Mouse (Mus musculus) embryonic facial prominence, embryonic 14.5 days (tissue): ENCODE data around the gene Aldh1a2. TPM values are rescaled to one million over a fixed set of nuclear protein-coding genes. Genes with fewer than 3 reads are reported as not detected.

ENCODE experiments used
- ATAC-seq: fragments of 200-750 bp; cut with Nextera tagmentation; 2 replicates; pipeline ENCODE4 v1.8.0; 2017; ENCODE audit warnings: low read depth, moderate number of reproducible peaks, moderate TSS enrichment
- DNase-seq: peaks from one replicate; pipeline ENCODE4 v3.0.0-alpha.2; 2015; ENCODE audit warnings: low spot score
- H3K27ac ChIP-seq: fragments of 300-500 bp; sonication (generic); replicated peaks from 2 replicates; pipeline ENCODE4 v1.5.1; 2014; ENCODE audit warnings: low read depth, mild to moderate bottlenecking, low read length, moderate library complexity
- H3K27me3 ChIP-seq: fragments of 300-500 bp; sonication (generic); replicated peaks from 2 replicates; pipeline ENCODE4 v1.6.1; 2014; ENCODE audit warnings: low read length; ENCODE audit not compliant: control insufficient read depth, insufficient read depth
- H3K36me3 ChIP-seq: fragments of 300-500 bp; sonication (generic); 2 replicates; pipeline ENCODE4 v1.6.1; 2014; ENCODE audit warnings: low read length, mixed read lengths; ENCODE audit not compliant: control insufficient read depth, insufficient read depth
- H3K4me1 ChIP-seq: fragments of 300-500 bp; sonication (generic); 2 replicates; pipeline ENCODE4 v1.6.1; 2014; ENCODE audit warnings: antibody characterized with exemption, low read length; ENCODE audit not compliant: control insufficient read depth, insufficient read depth
- H3K4me2 ChIP-seq: fragments of 300-500 bp; sonication (generic); 2 replicates; pipeline ENCODE4 v1.6.1; 2014; ENCODE audit warnings: low read depth, mild to moderate bottlenecking, low read length, moderate library complexity, mixed read lengths
- H3K4me3 ChIP-seq: fragments of 300-500 bp; sonication (generic); 2 replicates; pipeline ENCODE4 v1.5.1; 2014; ENCODE audit warnings: low read depth, mild to moderate bottlenecking, low read length
- H3K9ac ChIP-seq: fragments of 300-500 bp; sonication (generic); 2 replicates; pipeline ENCODE4 v1.6.1; 2014; ENCODE audit warnings: low read depth, mild to moderate bottlenecking, low read length, moderate library complexity, mixed read lengths
- H3K9me3 ChIP-seq: fragments of 300-500 bp; sonication (generic); 2 replicates; pipeline ENCODE4 v1.6.1; 2016; ENCODE audit warnings: low read length; ENCODE audit not compliant: control insufficient read depth
- WGBS: fragments of 180-500 bp; shearing (Covaris S2); extraction: QIAGEN DNeasy Blood & Tissue Kit; methylation state at CpG from one replicate; pipeline ENCODE4 v1.1.7; 2014; 5-methylcytosine and 5-hydroxymethylcytosine counted together
- polyA plus RNA-seq: library from polyadenylated mRNA; unstranded; fragments of >200 nt; fragmentation: Nextera tagmentation; extraction: Ambion mirVana; gene quantifications from 2 replicates; pipeline ENCODE4 v1.2.1, GENCODE M21; 2014

Gene Aldh1a2
- polyA plus RNA-seq, 1 experiment from 2014 or later, result 41.3 TPM

DNA sequence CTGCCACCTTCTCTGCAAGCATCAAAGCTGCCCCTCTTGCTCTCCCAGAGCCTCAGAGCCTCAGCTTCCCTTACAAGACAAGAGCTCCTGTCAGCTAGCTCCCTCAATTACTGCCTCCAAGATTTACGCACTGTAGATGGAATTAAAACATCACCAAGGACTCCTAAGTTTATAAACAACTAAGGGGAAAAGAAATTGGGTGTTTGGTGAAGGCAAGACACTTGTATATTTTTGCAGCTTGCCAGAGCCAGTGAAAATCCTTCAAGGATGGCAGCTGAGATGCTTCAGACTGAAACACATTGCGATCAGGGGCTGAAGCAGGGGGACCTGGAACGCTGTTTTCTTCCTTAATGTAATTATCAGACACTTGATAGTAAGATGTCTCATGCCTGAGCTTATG is 47.1 kb downstream of the Aldh1a2 start:
- 0 out of 2 replicates have a peak, but pooled peaks cover 4% of the 10 kb centered on the region for H3K4me1 ChIP-seq
- no peaks in the 10 kb centered on the region for H3K27me3 ChIP-seq

GRCm38 (mm10) chr9:71269711-71270110 is 54.1 kb downstream of the Aldh1a2 start:
- ATAC-seq (no peak), DNase-seq (peak; percentile 71)
- 55% methylated on average over 5 of the region's 5 CpGs for WGBS
- Histone ChIP-seq H3K36me3 (no peaks in the 10 kb centered on the region), H3K27me3 (no peaks in the 10 kb centered on the region), H3K4me2 (no peak overlapping the region), H3K9me3 (0 out of 2 replicates have a peak, but pooled peaks cover 4% of the 10 kb centered on the region), H3K9ac (no peak overlapping the region), H3K27ac (peak overlapping the region; percentile 33; the same call in 1 of the 2 replicates), H3K4me1 (peaks cover 7% of the 10 kb centered on the region; the same call in 1 of the 2 replicates), H3K4me3 (no peak overlapping the region)

More for the DNA sequence above, 47.1 kb downstream of the Aldh1a2 start:
- H3K9me3 ChIP-seq, result no peaks in the 10 kb centered on the region
- H3K36me3 ChIP-seq, result no peaks in the 10 kb centered on the region
- ATAC-seq, result no peak
- no peak overlapping the region for H3K4me2 ChIP-seq
- H3K27ac ChIP-seq, result no peak overlapping the region
- no peak for DNase-seq
- H3K9ac ChIP-seq, result no peak overlapping the region
- H3K4me3 ChIP-seq, result no peak overlapping the region
- 66% methylated on average over 3 of the region's 3 CpGs for WGBS

- H3K9ac ChIP-seq, result no peak overlapping the region
- no peak overlapping the region for H3K4me3 ChIP-seq
- H3K4me1 ChIP-seq, result peaks cover 7% of the 10 kb centered on the region; the same call in 1 of the 2 replicates
- ATAC-seq, result no peak
- 0 out of 2 replicates have a peak, but pooled peaks cover 4% of the 10 kb centered on the region for H3K9me3 ChIP-seq
- no peaks in the 10 kb centered on the region for H3K27me3 ChIP-seq
- no peak overlapping the region for H3K4me2 ChIP-seq
- 73% methylated on average over 3 of the region's 3 CpGs for WGBS
- no peak for DNase-seq
- H3K27ac ChIP-seq, result peak overlapping the region; percentile 33; the same call in 1 of the 2 replicates
- no peaks in the 10 kb centered on the region for H3K36me3 ChIP-seq
Measured at GRCm38 (mm10) chr9:71270205-71270604, 54.6 kb downstream of the Aldh1a2 start.

DNA sequence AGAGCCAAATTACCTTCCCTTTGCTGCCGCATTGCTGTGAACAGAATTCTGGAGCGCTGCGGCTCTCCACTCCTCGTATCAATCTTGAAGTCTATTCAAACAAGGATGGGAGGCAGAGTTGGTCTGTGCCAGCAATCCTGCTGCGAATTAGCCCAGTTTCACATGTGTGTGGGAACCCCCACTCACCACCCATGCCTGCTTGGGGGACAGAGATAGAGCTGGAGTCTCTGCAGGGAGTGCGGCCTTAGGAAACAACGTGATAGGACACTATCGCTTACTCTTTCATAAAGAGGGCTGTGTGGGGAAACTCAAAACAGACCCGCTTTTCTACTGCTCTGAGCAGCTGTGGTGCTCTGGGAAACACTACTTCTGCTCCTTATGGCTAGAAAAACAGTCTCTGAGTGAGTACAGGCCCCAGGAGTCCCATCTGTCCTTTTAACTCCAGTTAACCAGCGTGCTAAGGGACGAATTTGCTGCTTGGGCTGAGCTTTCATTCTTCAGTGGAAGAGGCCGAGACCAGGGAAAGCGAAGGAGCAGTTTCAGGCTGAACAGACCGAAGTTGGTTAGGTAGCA is 60.6 kb downstream of the Aldh1a2 start:
- no peaks in the 10 kb centered on the region for H3K27me3 ChIP-seq
- peaks cover 8% of the 10 kb centered on the region; the same call in 1 of the 2 replicates for H3K4me1 ChIP-seq
- 41% methylated on average over 14 of the region's 14 CpGs for WGBS
- peak overlapping the region; percentile 19; the same call in 1 of the 2 replicates for H3K4me2 ChIP-seq
- H3K9me3 ChIP-seq, result 0 out of 2 replicates have a peak, but pooled peaks cover 4% of the 10 kb centered on the region
- ATAC-seq (0 out of 2 replicates have a peak, but pooled peaks have one; percentile 18), DNase-seq (peak; percentile 23)
- H3K4me3 ChIP-seq, result no peak overlapping the region
- peak overlapping the region; percentile 46; the same call in 1 of the 2 replicates for H3K27ac ChIP-seq
- H3K9ac ChIP-seq, result no peak overlapping the region
- no peaks in the 10 kb centered on the region for H3K36me3 ChIP-seq

- Histone ChIP-seq H3K27ac (no peak overlapping the region), H3K4me3 (no peak overlapping the region), H3K27me3 (no peaks in the 10 kb centered on the region), H3K4me1 (peaks cover 8% of the 10 kb centered on the region; the same call in 1 of the 2 replicates), H3K4me2 (no peak overlapping the region), H3K36me3 (no peaks in the 10 kb centered on the region), H3K9me3 (no peaks in the 10 kb centered on the region), H3K9ac (no peak overlapping the region)
- whole genome bisulfite sequencing, result 86% methylated on average over 4 of the region's 4 CpGs
- DNase-seq (no peak), ATAC-seq (no peak)
Measured at GRCm38 (mm10) chr9:71278741-71279140, 63.2 kb downstream of the Aldh1a2 start.

GRCm38 (mm10) chr9:71283156-71283555 is 67.6 kb downstream of the Aldh1a2 start:
- H3K4me1 ChIP-seq, result no peaks in the 10 kb centered on the region
- H3K27ac ChIP-seq, result no peak overlapping the region
- no peaks in the 10 kb centered on the region for H3K9me3 ChIP-seq
- H3K9ac ChIP-seq, result no peak overlapping the region
- ATAC-seq (no peak), DNase-seq (no peak)
- 86% methylated on average over 7 of the region's 7 CpGs for WGBS
- no peaks in the 10 kb centered on the region for H3K27me3 ChIP-seq
- H3K4me3 ChIP-seq, result no peak overlapping the region
- no peak overlapping the region for H3K4me2 ChIP-seq
- no peaks in the 10 kb centered on the region for H3K36me3 ChIP-seq

DNA sequence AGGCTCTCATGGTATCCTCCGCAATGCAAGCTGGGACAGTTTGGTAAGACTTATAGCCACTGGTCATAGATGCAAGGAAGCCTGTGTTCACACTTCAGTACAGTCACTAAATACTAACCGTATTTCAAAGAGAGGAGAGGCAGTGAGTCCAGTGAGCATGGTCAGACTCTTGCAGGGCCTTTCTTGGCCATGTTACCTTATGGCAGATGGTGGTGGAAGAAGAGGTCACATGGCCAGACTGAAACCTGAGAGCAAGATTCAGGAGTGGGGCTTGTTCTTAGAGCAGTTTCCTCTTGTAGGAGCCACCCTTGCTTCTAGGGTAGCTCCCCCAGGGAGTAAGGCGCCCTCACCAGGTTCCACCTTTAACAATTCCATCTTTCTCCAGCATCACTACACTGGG is 69.6 kb downstream of the Aldh1a2 start:
- H3K4me1 ChIP-seq, result no peaks in the 10 kb centered on the region
- DNase-seq (no peak), ATAC-seq (no peak)
- no peaks in the 10 kb centered on the region for H3K27me3 ChIP-seq
- no peak overlapping the region for H3K9ac ChIP-seq
- no peak overlapping the region for H3K27ac ChIP-seq
- H3K4me3 ChIP-seq, result no peak overlapping the region
- no peaks in the 10 kb centered on the region for H3K9me3 ChIP-seq
- WGBS, result 94% methylated on average over 3 of the region's 3 CpGs
- H3K36me3 ChIP-seq, result no peaks in the 10 kb centered on the region
- H3K4me2 ChIP-seq, result no peak overlapping the region

DNA sequence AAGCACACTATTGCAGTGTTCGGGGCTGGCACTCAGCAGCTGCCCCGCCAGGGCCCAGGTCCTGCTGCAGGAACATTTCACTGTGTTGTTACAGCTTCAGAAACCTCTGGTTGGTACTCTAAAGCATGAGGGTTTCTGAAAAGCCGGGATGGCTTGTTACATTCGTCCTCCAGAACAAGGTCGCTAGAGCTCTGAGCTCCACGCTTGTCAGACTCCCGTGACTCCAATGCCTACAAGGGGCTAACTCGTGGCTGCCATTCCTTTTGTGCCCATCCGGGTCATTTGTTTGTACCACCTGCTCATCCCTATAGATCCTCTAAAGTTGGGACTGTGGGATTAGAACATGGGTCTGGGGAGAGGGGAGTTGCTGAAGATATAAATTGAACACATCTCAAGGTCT is 70.8 kb downstream of the Aldh1a2 start:
- no peak for ATAC-seq
- WGBS, result 91% methylated on average over 9 of the region's 9 CpGs
- H3K27me3 ChIP-seq, result no peaks in the 10 kb centered on the region

DNA sequence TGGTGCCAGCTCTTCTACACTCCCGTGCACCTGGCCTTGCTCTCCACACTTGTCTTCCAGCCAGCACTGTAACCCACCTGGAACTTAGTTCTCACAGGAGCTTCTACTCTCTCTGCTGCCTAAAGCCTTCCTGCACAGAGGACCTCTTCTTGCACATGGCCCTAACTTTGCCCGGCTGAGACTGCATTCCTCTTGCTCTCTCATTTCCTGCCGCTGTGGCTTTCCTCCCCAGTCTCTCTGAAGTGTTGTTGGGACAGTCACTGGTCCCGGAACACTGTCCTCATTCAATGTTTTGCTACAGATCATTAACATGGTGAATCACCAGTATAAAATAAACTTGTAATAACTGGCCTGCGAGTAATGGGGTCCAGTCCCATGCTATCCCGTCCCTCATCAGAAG is 73.1 kb downstream of the Aldh1a2 start:
- Histone ChIP-seq H3K9ac (no peak overlapping the region), H3K4me3 (no peak overlapping the region), H3K36me3 (no peaks in the 10 kb centered on the region), H3K9me3 (no peaks in the 10 kb centered on the region), H3K27ac (no peak overlapping the region), H3K4me1 (no peaks in the 10 kb centered on the region), H3K4me2 (no peak overlapping the region), H3K27me3 (no peaks in the 10 kb centered on the region)
- 64% methylated on average over 6 of the region's 6 CpGs for WGBS
- DNase-seq (no peak), ATAC-seq (no peak)

More for the DNA sequence above, 70.8 kb downstream of the Aldh1a2 start:
- DNase-seq, result no peak
- Histone ChIP-seq H3K27ac (no peak overlapping the region), H3K9ac (no peak overlapping the region), H3K36me3 (no peaks in the 10 kb centered on the region), H3K9me3 (no peaks in the 10 kb centered on the region), H3K4me2 (no peak overlapping the region), H3K4me3 (no peak overlapping the region), H3K4me1 (no peaks in the 10 kb centered on the region)
